Mouse (Mus musculus): ENCODE measurements around the gene Rgsl1. TPM values are rescaled to one million over a fixed set of nuclear protein-coding genes. Genes with fewer than 3 reads are reported as not detected.

Rgsl1 gene
- polyA plus RNA-seq, 1 experiment = not detected

GRCm38 (mm10) chr1:153750054-153750453 is 93.9 kb downstream of the Rgsl1 start:
- H3K27me3 ChIP-seq (ENCODE audit: control insufficient read depth, insufficient read depth, insufficient read length) = peaks cover 6% of the 10 kb centered on the region
- H3K4me3 ChIP-seq (ENCODE audit: insufficient read depth, poor library complexity, severe bottlenecking) = no peak overlapping the region
- no peaks in the 10 kb centered on the region for H3K36me3 ChIP-seq (ENCODE audit: control insufficient read depth, insufficient read depth)
- no peak overlapping the region for H3ac ChIP-seq (ENCODE audit: control insufficient read depth, insufficient read length, low read depth)
- no peaks in the 10 kb centered on the region for H3K79me3 ChIP-seq (ENCODE audit: low read depth)
- TF ChIP-seq MYOD1 (IDR thresholded peaks at IDR 0.05; ENCODE audit: control insufficient read depth, insufficient read length, low read depth) (no peak), CEBPB (IDR thresholded peaks at IDR 0.05; ENCODE audit: low read depth) (no peak), FOSL1 (IDR thresholded peaks at IDR 0.05; ENCODE audit: insufficient read depth, low read length, poor library complexity, severe bottlenecking) (no peak), CTCF (IDR thresholded peaks at IDR 0.05; ENCODE audit: control insufficient read depth, insufficient read depth, insufficient read length) (no peak), MYOG (IDR thresholded peaks at IDR 0.05; ENCODE audit: control insufficient read depth, extremely low read depth, insufficient read length) (no peak), MAX (IDR thresholded peaks at IDR 0.05) (no peak), USF1 (IDR thresholded peaks at IDR 0.05; ENCODE audit: low read depth) (no peak)
- no peaks in the 10 kb centered on the region for H3K79me2 ChIP-seq (ENCODE audit: control insufficient read depth, insufficient read depth)

GRCm38 (mm10) chr1:153749211-153749801 is 94.6 kb downstream of the Rgsl1 start, which contains the start of gene Rnasel:
TSS of gene Rnasel (plus strand) at chr1:153749426.
- Histone ChIP-seq H3K4me3 (ENCODE audit: insufficient read depth, poor library complexity, severe bottlenecking) (peak within 1 kb of the TSS; percentile 21), H3K36me3 (ENCODE audit: control insufficient read depth, insufficient read depth) (no peaks in the 10 kb centered on the region), H3K27me3 (ENCODE audit: control insufficient read depth, insufficient read depth, insufficient read length) (peaks cover 6% of the 10 kb centered on the region), H3K79me2 (ENCODE audit: control insufficient read depth, insufficient read depth) (no peaks in the 10 kb centered on the region), H3K79me3 (ENCODE audit: low read depth) (no peaks in the 10 kb centered on the region), H3ac (ENCODE audit: control insufficient read depth, insufficient read length, low read depth) (peak within 1 kb of the TSS; percentile 50)
- TF ChIP-seq CTCF (IDR thresholded peaks at IDR 0.05; ENCODE audit: control insufficient read depth, insufficient read depth, insufficient read length) = peak; percentile 55
- TF ChIP-seq MYOD1 (IDR thresholded peaks at IDR 0.05; ENCODE audit: control insufficient read depth, insufficient read length, low read depth) = no peak

- no peaks in the 10 kb centered on the region for H3K79me2 ChIP-seq (ENCODE audit: control insufficient read depth, insufficient read depth)
- H3K36me3 ChIP-seq (ENCODE audit: control insufficient read depth, insufficient read depth) = no peaks in the 10 kb centered on the region
- no peaks in the 10 kb centered on the region for H3K79me3 ChIP-seq (ENCODE audit: low read depth)
- no peak overlapping the region for H3K4me3 ChIP-seq (ENCODE audit: insufficient read depth, poor library complexity, severe bottlenecking)
- no peaks in the 10 kb centered on the region for H3K27me3 ChIP-seq (ENCODE audit: control insufficient read depth, insufficient read depth, insufficient read length)
- H3ac ChIP-seq (ENCODE audit: control insufficient read depth, insufficient read length, low read depth) = no peak overlapping the region
- peak; percentile 70 for TF ChIP-seq USF1 (IDR thresholded peaks at IDR 0.05; ENCODE audit: low read depth)
- no peak for TF ChIP-seq MAX (IDR thresholded peaks at IDR 0.05)
These were observed 95.4 kb downstream of the Rgsl1 start for GRCm38 (mm10) chr1:153748549-153748948.

GRCm38 (mm10) chr1:153747861-153748530 is 95.9 kb downstream of the Rgsl1 start:
- no peaks in the 10 kb centered on the region for H3K27me3 ChIP-seq (ENCODE audit: control insufficient read depth, insufficient read depth, insufficient read length)
- no peaks in the 10 kb centered on the region for H3K79me2 ChIP-seq (ENCODE audit: control insufficient read depth, insufficient read depth)

GRCm38 (mm10) chr1:153746728-153747127 is 97.2 kb downstream of the Rgsl1 start:
- H3K79me2 ChIP-seq (ENCODE audit: control insufficient read depth, insufficient read depth) = no peaks in the 10 kb centered on the region
- H3K27me3 ChIP-seq (ENCODE audit: control insufficient read depth, insufficient read depth, insufficient read length) = no peaks in the 10 kb centered on the region
- no peaks in the 10 kb centered on the region for H3K79me3 ChIP-seq (ENCODE audit: low read depth)
- no peaks in the 10 kb centered on the region for H3K36me3 ChIP-seq (ENCODE audit: control insufficient read depth, insufficient read depth)
- no peak overlapping the region for H3K4me3 ChIP-seq (ENCODE audit: insufficient read depth, poor library complexity, severe bottlenecking)
- TF ChIP-seq MAX (IDR thresholded peaks at IDR 0.05) (no peak), CTCF (IDR thresholded peaks at IDR 0.05; ENCODE audit: control insufficient read depth, insufficient read depth, insufficient read length) (peak; percentile 35)
- H3ac ChIP-seq (ENCODE audit: control insufficient read depth, insufficient read length, low read depth) = no peak overlapping the region

More at GRCm38 (mm10) chr1:153747861-153748530, 95.9 kb downstream of the Rgsl1 start:
- Histone ChIP-seq H3K36me3 (ENCODE audit: control insufficient read depth, insufficient read depth) (no peaks in the 10 kb centered on the region), H3K79me3 (ENCODE audit: low read depth) (no peaks in the 10 kb centered on the region), H3ac (ENCODE audit: control insufficient read depth, insufficient read length, low read depth) (no peak overlapping the region), H3K4me3 (ENCODE audit: insufficient read depth, poor library complexity, severe bottlenecking) (no peak overlapping the region)
- TF ChIP-seq MYOD1 (IDR thresholded peaks at IDR 0.05; ENCODE audit: control insufficient read depth, insufficient read length, low read depth) = no peak
- TF ChIP-seq FOSL1 (IDR thresholded peaks at IDR 0.05; ENCODE audit: insufficient read depth, low read length, poor library complexity, severe bottlenecking) = no peak
- TF ChIP-seq CEBPB (IDR thresholded peaks at IDR 0.05; ENCODE audit: low read depth) = no peak
- TF ChIP-seq MYOG (IDR thresholded peaks at IDR 0.05; ENCODE audit: control insufficient read depth, extremely low read depth, insufficient read length) = no peak
- no peak for TF ChIP-seq CTCF (IDR thresholded peaks at IDR 0.05; ENCODE audit: control insufficient read depth, insufficient read depth, insufficient read length)
- no peak for TF ChIP-seq MAX (IDR thresholded peaks at IDR 0.05)
- TF ChIP-seq USF1 (IDR thresholded peaks at IDR 0.05; ENCODE audit: low read depth) = no peak

- Histone ChIP-seq H3K79me2 (ENCODE audit: control insufficient read depth, insufficient read depth) (no peaks in the 10 kb centered on the region), H3K4me3 (ENCODE audit: insufficient read depth, poor library complexity, severe bottlenecking) (no peak overlapping the region), H3K79me3 (ENCODE audit: low read depth) (no peaks in the 10 kb centered on the region), H3K36me3 (ENCODE audit: control insufficient read depth, insufficient read depth) (no peaks in the 10 kb centered on the region), H3K27me3 (ENCODE audit: control insufficient read depth, insufficient read depth, insufficient read length) (no peaks in the 10 kb centered on the region), H3ac (ENCODE audit: control insufficient read depth, insufficient read length, low read depth) (no peak overlapping the region)
- TF ChIP-seq MAX (IDR thresholded peaks at IDR 0.05) (no peak), USF1 (IDR thresholded peaks at IDR 0.05; ENCODE audit: low read depth) (no peak), FOSL1 (IDR thresholded peaks at IDR 0.05; ENCODE audit: insufficient read depth, low read length, poor library complexity, severe bottlenecking) (no peak), MYOD1 (IDR thresholded peaks at IDR 0.05; ENCODE audit: control insufficient read depth, insufficient read length, low read depth) (no peak), CEBPB (IDR thresholded peaks at IDR 0.05; ENCODE audit: low read depth) (no peak), MYOG (IDR thresholded peaks at IDR 0.05; ENCODE audit: control insufficient read depth, extremely low read depth, insufficient read length) (no peak), CTCF (IDR thresholded peaks at IDR 0.05; ENCODE audit: control insufficient read depth, insufficient read depth, insufficient read length) (no peak)
These were observed 97.7 kb downstream of the Rgsl1 start for GRCm38 (mm10) chr1:153746119-153746670.
